Mouse (Mus musculus): ENCODE results near the gene Gm49776. TPM values are rescaled to one million over a fixed set of nuclear protein-coding genes. Genes with fewer than 3 reads are reported as not detected.
A peak's percentile ranks its signal among the peaks of the same experiment; 100 is the strongest.
"Not testable (repeated sequence)": the region's sequence is repeated elsewhere in the genome, so short reads cannot be mapped to it uniquely, and the experiment has no call there.

Gene Gm49776
- 3.3 TPM in 1 of 2 replicates, not detected in the other for polyA plus RNA-seq (2015; fragmentation: Nextera tagmentation; extraction: Ambion mirVana)

DNA sequence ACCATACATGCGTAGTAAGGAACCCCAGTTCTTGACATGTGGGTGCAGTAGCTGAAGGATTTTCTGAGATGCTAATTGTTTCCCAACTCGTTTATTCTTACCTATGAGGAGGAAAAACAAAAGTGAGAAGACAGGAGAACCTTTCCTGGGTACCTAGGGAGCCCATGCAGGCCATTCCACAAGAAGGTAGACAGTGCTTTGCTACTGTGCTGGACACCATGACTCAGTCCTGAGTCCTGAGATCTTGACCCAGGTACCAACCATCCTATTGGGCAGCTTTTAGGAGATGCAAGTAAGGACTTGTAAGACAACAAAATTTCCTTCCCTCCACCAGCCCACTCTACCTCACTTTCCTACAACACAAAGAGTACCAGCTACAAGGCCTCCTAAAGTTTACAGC is at the start of gene Gm49776:
Gene Gm49776 (minus strand): TSS at position 101 of the 400 bp plus-strand sequence.
- no peak within 1 kb of the TSS for H3K4me3 ChIP-seq (replicated peaks)
- no peak within 1 kb of the TSS for H3K9ac ChIP-seq
- H3K4me2 ChIP-seq (replicated peaks): no peak within 1 kb of the TSS
- peaks cover 60% of the 10 kb centered on the region for H3K36me3 ChIP-seq
- H3K27ac ChIP-seq: no peak within 1 kb of the TSS
- H3K27me3 ChIP-seq (replicated peaks): no peaks in the 10 kb centered on the region
- ATAC-seq: no peak
- no peaks in the 10 kb centered on the region for H3K4me1 ChIP-seq (replicated peaks)
- H3K9me3 ChIP-seq: no peaks in the 10 kb centered on the region
- WGBS: 93% methylated on average over 2 of the region's 2 CpGs

DNA sequence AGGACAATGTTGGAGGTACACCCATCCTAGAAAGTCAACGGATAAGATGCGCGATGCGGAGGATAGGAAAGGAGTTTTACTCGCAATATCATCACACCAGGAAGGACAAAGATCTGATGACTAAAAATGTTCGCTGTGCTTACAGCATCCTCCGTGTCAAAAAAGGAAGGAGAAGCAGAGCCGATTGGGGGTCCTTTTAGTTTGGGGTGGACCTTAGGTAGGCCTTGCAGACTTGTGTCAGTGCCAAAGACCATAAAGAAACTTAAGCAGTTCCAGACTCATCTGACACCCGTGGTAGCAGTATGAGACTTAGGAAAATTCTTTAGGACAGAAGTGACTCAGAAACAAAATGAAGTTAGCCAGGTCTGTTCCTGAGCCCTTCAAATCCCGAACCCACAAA is 31.5 kb upstream of the Gm49776 start:
- not testable (repeated sequence) for H3K36me3 ChIP-seq; H3K9me3 ChIP-seq; H3K27me3 ChIP-seq (replicated peaks)
- ATAC-seq: peak; percentile 7
- Histone ChIP-seq H3K4me1 (replicated peaks) (peaks cover 24% of the 10 kb centered on the region), H3K4me2 (replicated peaks) (peak overlapping the region; percentile 90), H3K4me3 (replicated peaks) (peak overlapping the region; percentile 94), H3K9ac (0 out of 2 replicates have a peak overlapping the region, but pooled peaks have one; percentile 17), H3K27ac (0 out of 2 replicates have a peak overlapping the region, but pooled peaks have one; percentile 36)
- 1% methylated on average over 10 of the region's 10 CpGs for WGBS

DNA sequence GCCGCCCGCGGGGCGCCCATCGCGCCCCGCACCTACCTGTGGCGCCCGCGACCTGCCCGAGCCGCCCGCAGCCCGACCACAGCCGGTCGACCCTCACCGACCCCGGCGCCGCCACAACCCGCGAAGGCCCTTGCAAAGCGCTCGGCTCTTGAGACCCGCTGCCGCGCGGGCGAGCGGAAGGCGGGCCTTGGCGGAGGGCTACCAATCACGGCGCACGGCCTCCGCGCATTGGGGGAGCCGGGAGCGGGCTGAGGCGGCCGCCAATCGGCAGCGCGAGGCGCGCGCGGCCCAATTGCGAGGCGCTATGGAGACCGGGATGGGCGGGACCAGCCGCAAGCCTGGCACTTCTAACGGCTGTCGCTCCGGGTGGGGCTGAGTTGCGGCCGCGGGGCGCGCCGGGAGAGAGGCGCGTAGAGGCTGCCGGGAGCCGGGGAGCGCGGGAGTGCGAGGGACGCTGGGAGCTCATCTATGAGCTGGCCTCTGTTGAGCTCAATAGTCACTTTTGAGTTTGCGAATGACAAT is 31.0 kb upstream of the Gm49776 start, which contains the start of gene Dgcr8:
Gene Dgcr8 (minus strand): TSS at position 180 of the 522 bp plus-strand sequence.
- under 1% methylated on average over 71 of the region's 71 CpGs for WGBS
- Histone ChIP-seq H3K9me3 (no peaks in the 10 kb centered on the region), H3K4me2 (replicated peaks) (peak within 1 kb of the TSS; percentile 90), H3K9ac (peak within 1 kb of the TSS; percentile 98), H3K27me3 (replicated peaks) (no peaks in the 10 kb centered on the region), H3K4me3 (replicated peaks) (peak within 1 kb of the TSS; percentile 94), H3K27ac (peak within 1 kb of the TSS; percentile 93), H3K36me3 (peaks cover 12% of the 10 kb centered on the region), H3K4me1 (replicated peaks) (peaks cover 24% of the 10 kb centered on the region)
- peak; percentile 99 for ATAC-seq

DNA sequence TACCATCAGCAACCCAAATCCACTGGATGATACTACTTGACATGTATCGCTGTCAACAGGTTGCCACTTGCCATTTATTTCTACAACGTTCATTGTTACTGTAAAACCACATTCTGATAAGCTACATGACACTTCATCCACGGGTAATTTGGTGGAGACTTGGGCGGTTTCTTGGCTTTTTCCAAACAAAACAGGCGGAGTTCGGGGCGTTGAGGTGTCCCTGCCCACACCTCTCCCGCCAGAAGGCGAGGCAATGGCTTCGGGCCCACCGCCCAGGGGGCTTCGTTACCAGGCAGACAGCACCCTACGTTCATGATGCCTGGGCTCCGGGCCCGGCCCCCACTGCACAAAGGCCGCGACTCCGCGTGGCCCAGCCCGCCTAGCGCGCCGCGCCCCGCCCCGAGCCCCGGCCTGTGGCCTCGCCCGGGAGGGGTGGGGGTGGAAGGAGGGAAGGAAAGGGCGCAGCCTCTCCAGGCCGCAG is 30.5 kb upstream of the Gm49776 start:
- peak overlapping the region; percentile 94 for H3K4me3 ChIP-seq (replicated peaks)
- peak overlapping the region; percentile 98 for H3K9ac ChIP-seq
- H3K36me3 ChIP-seq: peaks cover 17% of the 10 kb centered on the region
- peak; percentile 95 for ATAC-seq
- no peaks in the 10 kb centered on the region for H3K27me3 ChIP-seq (replicated peaks)
- peak overlapping the region; percentile 90 for H3K4me2 ChIP-seq (replicated peaks)
- peak overlapping the region; percentile 93 for H3K27ac ChIP-seq
- H3K9me3 ChIP-seq: no peaks in the 10 kb centered on the region
- H3K4me1 ChIP-seq (replicated peaks): peaks cover 24% of the 10 kb centered on the region
- under 1% methylated on average over 31 of the region's 31 CpGs for WGBS

DNA sequence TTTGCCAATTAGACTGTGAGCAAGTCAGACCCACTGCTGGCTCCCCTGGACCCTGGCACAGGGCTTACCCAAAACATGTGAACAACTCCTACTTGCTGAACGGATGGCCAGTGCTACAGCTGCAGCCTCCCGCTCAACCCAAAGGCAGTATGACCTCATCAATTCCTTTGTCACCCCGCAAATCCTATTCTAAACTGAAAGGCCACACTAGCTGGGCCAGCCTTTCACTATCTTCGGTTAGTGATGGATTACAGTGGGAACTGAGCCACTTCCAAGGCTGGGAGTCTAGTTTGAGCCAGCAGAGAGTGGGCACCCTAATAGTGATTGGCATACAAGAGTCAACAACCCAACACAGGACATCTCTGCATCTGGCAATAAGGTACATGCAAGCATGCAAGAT is 30.0 kb upstream of the Gm49776 start:
- Histone ChIP-seq H3K9me3 (no peaks in the 10 kb centered on the region), H3K36me3 (peaks cover 21% of the 10 kb centered on the region), H3K27ac (peak overlapping the region; percentile 27; the same call in 1 of the 2 replicates), H3K9ac (peak overlapping the region; percentile 98), H3K27me3 (replicated peaks) (no peaks in the 10 kb centered on the region), H3K4me2 (replicated peaks) (peak overlapping the region; percentile 90), H3K4me3 (replicated peaks) (peak overlapping the region; percentile 94), H3K4me1 (replicated peaks) (peaks cover 24% of the 10 kb centered on the region)
- ATAC-seq: no peak
- 0% methylated on average over 4 of the region's 4 CpGs for WGBS

DNA sequence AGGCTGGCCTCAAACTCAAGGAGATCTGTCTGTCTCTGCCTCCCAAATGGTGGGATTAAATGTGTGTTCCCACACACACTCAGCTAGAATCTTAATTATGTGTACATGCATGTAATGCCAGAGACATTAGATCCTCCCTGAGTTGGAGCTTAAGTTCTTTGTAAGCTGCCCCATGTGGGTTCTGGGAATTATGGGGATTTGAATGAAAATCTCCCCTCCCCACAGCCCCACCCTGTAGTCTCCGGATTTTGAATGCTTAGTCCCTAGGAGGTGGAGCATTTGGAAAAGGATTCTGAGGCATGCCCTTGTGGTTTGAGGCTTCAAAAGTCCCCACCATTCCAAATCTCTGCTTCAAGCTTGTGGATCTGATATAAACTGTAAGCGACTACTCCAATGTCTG is 17.0 kb upstream of the Gm49776 start:
- H3K4me2 ChIP-seq (replicated peaks): no peak overlapping the region
- no peak overlapping the region for H3K4me3 ChIP-seq (replicated peaks)
- peaks cover 72% of the 10 kb centered on the region for H3K36me3 ChIP-seq
- 87% methylated on average over 2 of the region's 2 CpGs for WGBS
- H3K9ac ChIP-seq: no peak overlapping the region
- no peak overlapping the region for H3K27ac ChIP-seq
- no peak for ATAC-seq
- no peaks in the 10 kb centered on the region for H3K9me3 ChIP-seq
- H3K27me3 ChIP-seq (replicated peaks): no peaks in the 10 kb centered on the region
- H3K4me1 ChIP-seq (replicated peaks): no peaks in the 10 kb centered on the region

DNA sequence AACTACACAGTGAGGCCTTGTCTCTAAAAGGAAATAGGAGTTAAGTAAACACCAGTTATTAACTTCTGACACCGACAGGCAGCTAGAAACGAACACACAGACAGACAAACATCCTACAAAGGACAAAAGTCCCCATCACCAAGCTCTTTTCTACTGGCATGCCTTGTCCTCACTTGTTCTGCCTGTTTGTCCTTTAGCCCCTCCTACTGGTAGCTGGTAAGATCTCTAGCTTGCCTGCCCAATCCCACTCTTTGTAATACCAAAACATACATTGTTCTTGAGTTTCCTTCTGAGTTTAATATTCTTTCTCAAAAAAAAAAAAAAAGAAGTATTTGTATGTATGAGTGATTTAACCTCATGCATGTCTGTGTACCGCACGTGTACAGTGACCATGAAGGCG is 10.1 kb upstream of the Gm49776 start:
- peaks cover 40% of the 10 kb centered on the region for H3K36me3 ChIP-seq
- WGBS: 83% methylated on average over 5 of the region's 5 CpGs

DNA sequence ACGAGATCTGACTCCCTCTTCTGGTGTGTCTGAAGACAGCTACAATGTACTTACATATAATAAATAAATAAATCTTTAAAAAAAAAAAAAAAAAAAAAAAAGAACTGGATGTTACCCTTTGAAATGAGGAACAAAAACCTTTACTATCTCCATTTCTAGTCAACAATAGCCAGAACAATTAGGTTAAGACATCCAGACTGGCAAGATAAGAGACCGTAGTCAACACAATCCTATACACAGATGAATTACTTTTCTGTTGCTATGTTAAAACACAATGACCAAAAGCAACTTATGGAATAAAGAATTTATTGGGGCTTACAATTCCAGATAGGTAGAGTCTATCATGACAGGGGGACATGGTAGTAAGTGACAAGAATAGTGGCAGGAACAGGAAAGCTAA is 6.9 kb upstream of the Gm49776 start:
- no peaks in the 10 kb centered on the region for H3K27me3 ChIP-seq (replicated peaks)
- no peak overlapping the region for H3K4me2 ChIP-seq (replicated peaks)
- peaks cover 25% of the 10 kb centered on the region for H3K36me3 ChIP-seq
- no peak overlapping the region for H3K27ac ChIP-seq
- WGBS: 87% methylated on average over 2 of the region's 2 CpGs
- no peaks in the 10 kb centered on the region for H3K4me1 ChIP-seq (replicated peaks)
- no peak overlapping the region for H3K9ac ChIP-seq
- H3K9me3 ChIP-seq: no peaks in the 10 kb centered on the region
- ATAC-seq: no peak
- no peak overlapping the region for H3K4me3 ChIP-seq (replicated peaks)

More for the DNA sequence above, 10.1 kb upstream of the Gm49776 start:
- H3K27ac ChIP-seq: no peak overlapping the region
- no peak overlapping the region for H3K4me2 ChIP-seq (replicated peaks)
- no peak for ATAC-seq
- no peaks in the 10 kb centered on the region for H3K27me3 ChIP-seq (replicated peaks)
- no peaks in the 10 kb centered on the region for H3K9me3 ChIP-seq
- no peaks in the 10 kb centered on the region for H3K4me1 ChIP-seq (replicated peaks)
- no peak overlapping the region for H3K9ac ChIP-seq
- no peak overlapping the region for H3K4me3 ChIP-seq (replicated peaks)

DNA sequence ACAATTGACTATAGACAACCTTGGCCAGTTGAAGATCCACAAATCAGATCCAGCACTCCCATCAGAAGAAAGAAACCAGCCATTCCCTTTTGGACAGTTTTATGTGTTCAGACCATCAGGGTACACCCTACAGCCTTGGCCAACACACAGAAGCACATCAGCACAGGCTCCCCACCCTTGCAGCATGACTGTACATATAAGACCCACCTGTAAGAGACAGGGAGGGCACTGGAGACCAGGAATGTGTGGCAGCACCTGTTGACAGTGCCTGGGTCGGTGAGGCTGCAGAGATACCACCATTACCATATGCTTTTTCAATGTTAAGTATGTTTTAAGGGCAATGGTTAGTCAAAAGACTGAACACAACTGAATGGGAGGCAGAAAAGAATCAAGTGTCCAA is 4.3 kb downstream of the Gm49776 start:
- Histone ChIP-seq H3K9me3 (no peaks in the 10 kb centered on the region), H3K9ac (no peak overlapping the region), H3K4me3 (replicated peaks) (no peak overlapping the region), H3K36me3 (peaks cover 58% of the 10 kb centered on the region), H3K27me3 (replicated peaks) (no peaks in the 10 kb centered on the region), H3K4me1 (replicated peaks) (peaks cover 23% of the 10 kb centered on the region), H3K4me2 (replicated peaks) (no peak overlapping the region), H3K27ac (no peak overlapping the region)
- WGBS: 93% methylated on average over 1 of the region's 1 CpGs
- no peak for ATAC-seq

DNA sequence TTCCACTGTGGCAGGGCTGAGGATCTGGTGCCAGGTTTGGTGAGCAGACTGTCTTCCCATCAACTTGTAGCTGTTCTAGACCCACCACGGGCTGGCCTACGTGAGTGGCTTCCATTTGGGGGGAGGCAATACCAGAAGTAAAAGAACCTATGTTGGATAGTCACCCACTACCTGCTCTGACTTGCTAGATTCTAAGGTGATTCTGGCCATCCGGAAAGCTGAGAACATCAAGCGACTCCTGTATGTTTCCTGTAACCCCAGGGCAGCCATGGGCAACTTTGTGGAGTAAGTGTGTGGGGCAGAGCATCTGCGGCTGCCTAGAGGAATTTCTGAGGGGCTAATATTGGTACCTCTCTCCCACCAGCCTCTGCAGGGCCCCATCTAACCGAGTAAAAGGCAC is 5.4 kb downstream of the Gm49776 start:
- Histone ChIP-seq H3K4me3 (replicated peaks) (no peak overlapping the region), H3K27ac (no peak overlapping the region), H3K4me2 (replicated peaks) (no peak overlapping the region), H3K27me3 (replicated peaks) (no peaks in the 10 kb centered on the region), H3K4me1 (replicated peaks) (peaks cover 23% of the 10 kb centered on the region), H3K9me3 (no peaks in the 10 kb centered on the region), H3K36me3 (peaks cover 49% of the 10 kb centered on the region), H3K9ac (no peak overlapping the region)
- no peak for ATAC-seq
- WGBS: 79% methylated on average over 6 of the region's 6 CpGs

DNA sequence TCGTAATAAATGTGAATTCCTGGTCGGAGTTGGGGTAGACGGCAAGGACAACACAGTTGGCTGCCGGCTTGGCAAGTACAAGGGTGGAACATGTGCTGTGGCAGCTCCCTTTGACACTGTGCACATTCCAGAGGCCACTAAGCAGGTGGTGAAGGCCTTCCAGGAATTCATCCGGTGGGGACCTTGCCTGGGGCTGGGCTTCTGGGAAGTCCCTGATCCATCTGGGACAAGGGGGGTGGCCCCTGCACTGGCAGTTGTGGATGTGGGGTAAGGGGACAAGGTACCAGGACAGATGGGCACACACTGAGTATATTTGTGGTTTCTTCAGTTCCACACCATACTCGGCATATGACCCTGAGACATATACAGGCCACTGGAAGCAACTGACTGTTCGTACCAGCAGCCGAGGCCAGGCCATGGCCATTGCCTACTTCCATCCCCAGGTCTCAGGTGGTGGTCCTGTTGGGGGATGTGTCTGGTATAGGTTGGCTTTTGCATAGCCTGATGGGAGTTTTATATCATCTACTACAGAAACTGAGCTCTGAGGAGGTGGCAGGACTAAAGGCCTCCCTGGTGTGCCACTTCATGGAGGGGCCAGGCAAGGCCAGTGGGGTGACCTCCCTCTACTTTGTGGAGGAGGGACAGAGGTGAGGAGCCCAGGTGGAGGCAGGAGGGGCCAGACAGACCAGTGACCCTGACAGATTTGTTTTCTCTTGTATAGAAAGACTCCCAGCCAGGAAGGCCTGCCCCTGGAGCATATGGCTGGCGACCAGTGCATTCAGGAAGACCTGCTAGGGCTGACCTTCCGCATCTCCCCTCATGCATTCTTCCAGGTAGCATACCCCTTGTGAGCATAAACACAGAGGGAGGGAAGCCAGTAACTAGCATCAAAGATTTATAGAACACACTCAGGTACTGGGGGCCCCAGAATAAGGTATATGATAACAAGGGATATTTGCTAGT is 7.0 kb downstream of the Gm49776 start:
- ATAC-seq: no peak
- Histone ChIP-seq H3K9ac (peak overlapping the region; percentile 86), H3K9me3 (no peaks in the 10 kb centered on the region), H3K4me3 (replicated peaks) (peak overlapping the region; percentile 95; the same call in 1 of the 2 replicates), H3K27ac (0 out of 2 replicates have a peak overlapping the region, but pooled peaks have one; percentile 17), H3K27me3 (replicated peaks) (no peaks in the 10 kb centered on the region), H3K36me3 (peaks cover 40% of the 10 kb centered on the region), H3K4me2 (replicated peaks) (peak overlapping the region; percentile 93), H3K4me1 (replicated peaks) (peaks cover 35% of the 10 kb centered on the region)
- 59% methylated on average over 10 of the region's 10 CpGs for WGBS

DNA sequence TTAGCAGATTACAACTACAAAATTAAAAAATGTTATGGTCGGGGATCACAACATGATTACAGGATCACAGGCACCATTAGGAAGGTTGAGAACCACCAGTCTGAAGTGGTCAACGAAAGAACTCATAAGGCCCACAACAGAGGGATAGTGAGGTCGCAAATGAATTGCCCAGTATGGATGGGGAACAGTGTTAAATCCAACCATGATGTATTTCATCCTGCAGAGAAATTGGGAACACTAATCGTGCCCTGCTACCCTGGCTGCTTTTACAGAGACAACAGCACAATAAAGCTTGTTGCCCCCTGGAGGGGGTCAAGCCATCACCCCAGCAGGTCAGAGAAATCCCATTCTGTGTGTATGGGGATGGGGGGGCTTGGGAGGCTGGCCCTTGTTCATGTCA is 7.9 kb downstream of the Gm49776 start:
- Histone ChIP-seq H3K27ac (no peak overlapping the region), H3K9ac (peak overlapping the region; percentile 86), H3K4me2 (replicated peaks) (peak overlapping the region; percentile 93), H3K4me1 (replicated peaks) (peaks cover 37% of the 10 kb centered on the region), H3K4me3 (replicated peaks) (peak overlapping the region; percentile 95), H3K36me3 (peaks cover 43% of the 10 kb centered on the region), H3K27me3 (replicated peaks) (no peaks in the 10 kb centered on the region), H3K9me3 (no peaks in the 10 kb centered on the region)
- 61% methylated on average over 4 of the region's 4 CpGs for WGBS
- no peak for ATAC-seq

All from intestine, embryonic 15.5 days (tissue).